Mouse (Mus musculus) limb, embryonic 14.5 days (tissue): ENCODE results near the gene Slc39a3. TPM values are rescaled to one million over a fixed set of nuclear protein-coding genes. Genes with fewer than 3 reads are reported as not detected.

ENCODE experiments used
- ATAC-seq: fragments of 200-750 bp; cut with Nextera tagmentation; 2 replicates; pipeline ENCODE4 v1.8.0; 2017; ENCODE audit warnings: low read depth, moderate number of reproducible peaks, moderate TSS enrichment; ENCODE audit not compliant: low FRiP score
- DNase-seq: peaks from one replicate; pipeline ENCODE4 v3.0.0-alpha.2; 2015; ENCODE audit warnings: low spot score
- H3K27ac ChIP-seq: fragments of 300-500 bp; sonication (generic); replicated peaks from 2 replicates; pipeline ENCODE4 v1.5.1; 2014; ENCODE audit warnings: low read depth, mild to moderate bottlenecking, low read length, moderate library complexity, mixed read lengths
- H3K27me3 ChIP-seq: fragments of 300-500 bp; sonication (generic); 2 replicates; pipeline ENCODE4 v1.6.1; 2014; ENCODE audit warnings: low read length, mixed read lengths; ENCODE audit not compliant: control insufficient read depth, insufficient read depth
- H3K36me3 ChIP-seq: fragments of 300-500 bp; sonication (generic); 2 replicates; pipeline ENCODE4 v1.6.1; 2014; ENCODE audit warnings: mild to moderate bottlenecking, low read length, moderate library complexity, mixed read lengths; ENCODE audit not compliant: control insufficient read depth, insufficient read depth
- H3K4me1 ChIP-seq: fragments of 300-500 bp; sonication (generic); 2 replicates; pipeline ENCODE4 v1.6.1; 2014; ENCODE audit warnings: antibody characterized with exemption, low read length, mixed read lengths; ENCODE audit not compliant: control insufficient read depth, insufficient read depth
- H3K4me2 ChIP-seq: fragments of 300-500 bp; sonication (generic); replicated peaks from 2 replicates; pipeline ENCODE4 v1.6.1; 2014; ENCODE audit warnings: low read depth, mild to moderate bottlenecking, low read length, moderate library complexity; ENCODE audit not compliant: severe bottlenecking
- H3K4me3 ChIP-seq: fragments of 300-500 bp; sonication (generic); replicated peaks from 2 replicates; pipeline ENCODE4 v1.5.1; 2014; ENCODE audit warnings: low read length
- H3K9ac ChIP-seq: fragments of 300-500 bp; sonication (generic); 2 replicates; pipeline ENCODE4 v1.6.1; 2014; ENCODE audit warnings: mild to moderate bottlenecking, low read depth, low read length, moderate library complexity; ENCODE audit not compliant: severe bottlenecking
- H3K9me3 ChIP-seq: fragments of 300-500 bp; sonication (generic); 2 replicates; pipeline ENCODE4 v1.6.1; 2016; ENCODE audit warnings: low read length; ENCODE audit not compliant: control insufficient read depth
- POLR2A ChIP-seq: fragments of 200-500 bp; IDR thresholded peaks from 2 replicates; pipeline ENCODE4 v1.8.0; 2012; ENCODE audit warnings: inconsistent platforms, mild to moderate bottlenecking, moderate library complexity, borderline replicate concordance; ENCODE audit not compliant: insufficient read depth, insufficient read length; ENCODE audit errors: extremely low read depth
- WGBS: fragments of 180-500 bp; shearing (Covaris S2); extraction: QIAGEN DNeasy Blood & Tissue Kit; methylation state at CpG from one replicate; pipeline ENCODE4 v1.1.7; 2014; 5-methylcytosine and 5-hydroxymethylcytosine counted together
- polyA plus RNA-seq, 2 experiments: library from polyadenylated mRNA; depleted of rRNA in 1 of 2; stranded (reverse) in 1 of 2; unstranded in 1 of 2; fragments of >200 nt; fragmentation: Nextera tagmentation in 1 of 2; extraction: Ambion mirVana in 1 of 2; gene quantifications; 2 replicates each; pipeline versions ENCODE4 v1.2.1 to v1.2.3; 2012 to 2014

Slc39a3 gene
- 25.9 and 33.0 TPM in 2 replicates for polyA plus RNA-seq (2012; rRNA removed)
- 12.8 and 14.8 TPM in 2 replicates for polyA plus RNA-seq (2014; fragmentation: Nextera tagmentation; extraction: Ambion mirVana)

- Histone ChIP-seq H3K27ac (no peak within 1 kb of the TSS), H3K4me3 (peak within 1 kb of the TSS; percentile 84), H3K4me2 (peak within 1 kb of the TSS; percentile 65), H3K9ac (peak within 1 kb of the TSS; percentile 65), H3K9me3 (no peaks in the 10 kb centered on the region), H3K27me3 (no peaks in the 10 kb centered on the region), H3K4me1 (no peaks in the 10 kb centered on the region), H3K36me3 (peaks cover 6% of the 10 kb centered on the region; the same call in 1 of the 2 replicates)
- under 1% methylated on average over 35 of the region's 35 CpGs for WGBS
- 0 out of 2 replicates have a peak, but pooled peaks have one; percentile 26 for TF ChIP-seq POLR2A
- ATAC-seq, result peak; percentile 99
- DNase-seq, result peak; percentile 100
Measured at GRCm38 (mm10) chr10:81036988-81037580, at the start of gene Slc39a3. TSS of gene Slc39a3 (minus strand) at chr10:81037426.

- Histone ChIP-seq H3K9ac (no peak overlapping the region), H3K27me3 (no peaks in the 10 kb centered on the region), H3K4me2 (no peak overlapping the region), H3K27ac (no peak overlapping the region), H3K4me3 (no peak overlapping the region), H3K9me3 (no peaks in the 10 kb centered on the region), H3K36me3 (peaks cover 5% of the 10 kb centered on the region; the same call in 1 of the 2 replicates), H3K4me1 (peaks cover 6% of the 10 kb centered on the region; the same call in 1 of the 2 replicates)
- ATAC-seq, result no peak
- TF ChIP-seq POLR2A, result no peak
- 38% methylated on average over 2 of the region's 2 CpGs for WGBS
- no peak for DNase-seq
Measured at GRCm38 (mm10) chr10:81087021-81087420, 49.8 kb upstream of the Slc39a3 start.

DNA sequence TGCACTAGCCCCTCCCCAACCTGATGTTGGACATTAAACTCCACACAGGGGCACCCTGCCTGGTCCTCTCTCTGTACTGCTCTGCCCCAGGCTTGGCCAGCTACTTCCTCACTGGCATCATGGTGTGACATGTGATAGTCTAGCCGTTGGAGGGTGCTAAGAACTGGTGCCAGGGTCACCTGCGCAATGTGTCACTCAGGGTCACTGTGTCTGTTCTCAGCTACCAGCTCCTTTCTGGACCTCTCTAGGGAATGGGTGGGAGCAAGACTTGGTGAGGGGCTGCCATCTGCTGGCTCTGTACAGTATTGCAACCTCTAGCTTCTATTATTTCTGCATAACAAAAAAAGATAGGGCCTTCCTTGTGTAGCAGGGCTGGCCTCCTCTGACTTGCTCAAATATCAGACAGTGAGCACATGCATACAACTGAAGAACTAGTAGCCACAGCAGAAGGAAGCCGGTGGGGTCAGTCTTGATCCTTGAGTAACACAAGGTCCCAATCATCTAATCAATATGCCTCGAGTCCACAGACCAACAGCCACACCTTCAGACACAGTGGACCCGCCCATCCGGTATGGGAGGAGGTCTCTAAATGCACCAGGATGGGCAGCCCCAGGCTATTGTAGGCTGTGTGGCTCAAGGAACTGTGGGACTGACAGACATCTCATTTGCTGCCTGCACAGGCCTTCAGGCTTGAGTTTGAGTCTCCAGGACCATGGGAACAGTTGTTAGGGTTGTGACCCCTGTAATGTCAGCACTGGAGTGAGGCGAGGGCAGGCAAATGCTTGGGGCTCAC lies 45.1 kb upstream of the Slc39a3 start:
- Histone ChIP-seq H3K27me3 (no peaks in the 10 kb centered on the region), H3K27ac (no peak overlapping the region), H3K4me1 (no peaks in the 10 kb centered on the region), H3K9ac (no peak overlapping the region), H3K4me3 (no peak overlapping the region), H3K4me2 (no peak overlapping the region), H3K36me3 (peaks cover 51% of the 10 kb centered on the region), H3K9me3 (no peaks in the 10 kb centered on the region)
- ATAC-seq (no peak), DNase-seq (peak; percentile 63)
- 77% methylated on average over 7 of the region's 7 CpGs for WGBS
- no peak for TF ChIP-seq POLR2A

DNA sequence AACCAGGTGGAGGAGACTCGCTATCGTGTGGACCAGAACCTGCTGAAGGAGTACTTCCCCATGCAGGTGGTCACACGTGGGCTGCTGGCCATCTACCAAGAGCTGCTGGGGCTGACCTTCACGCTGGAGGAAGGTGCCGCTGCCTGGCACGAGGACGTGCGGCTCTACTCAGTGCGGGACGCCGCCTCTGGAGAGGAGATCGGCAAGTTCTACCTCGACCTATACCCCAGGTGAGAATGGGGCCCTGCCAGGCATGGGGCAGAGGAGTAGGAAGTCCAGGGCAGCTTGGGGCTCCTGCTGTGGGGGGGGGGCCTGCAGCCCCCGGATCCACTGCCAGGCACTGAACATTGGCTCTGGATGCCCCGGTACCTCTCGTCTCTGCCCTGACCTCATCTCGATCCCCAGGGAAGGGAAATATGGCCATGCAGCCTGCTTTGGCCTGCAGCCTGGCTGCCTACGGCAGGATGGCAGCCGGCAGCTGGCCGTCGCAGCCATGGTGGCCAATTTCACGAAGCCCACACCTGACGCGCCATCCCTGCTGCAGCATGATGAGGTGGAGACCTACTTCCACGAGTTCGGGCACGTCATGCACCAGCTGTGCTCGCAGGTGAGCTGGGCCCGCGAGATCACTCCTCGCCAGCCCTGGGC lies 42.9 kb upstream of the Slc39a3 start:
- Histone ChIP-seq H3K27ac (no peak overlapping the region), H3K36me3 (peaks cover 68% of the 10 kb centered on the region), H3K9me3 (no peaks in the 10 kb centered on the region), H3K4me3 (no peak overlapping the region), H3K4me1 (no peaks in the 10 kb centered on the region), H3K9ac (no peak overlapping the region), H3K27me3 (no peaks in the 10 kb centered on the region), H3K4me2 (no peak overlapping the region)
- no peak for TF ChIP-seq POLR2A
- no peak for DNase-seq
- 88% methylated on average over 30 of the region's 31 CpGs for WGBS
- no peak for ATAC-seq

DNA sequence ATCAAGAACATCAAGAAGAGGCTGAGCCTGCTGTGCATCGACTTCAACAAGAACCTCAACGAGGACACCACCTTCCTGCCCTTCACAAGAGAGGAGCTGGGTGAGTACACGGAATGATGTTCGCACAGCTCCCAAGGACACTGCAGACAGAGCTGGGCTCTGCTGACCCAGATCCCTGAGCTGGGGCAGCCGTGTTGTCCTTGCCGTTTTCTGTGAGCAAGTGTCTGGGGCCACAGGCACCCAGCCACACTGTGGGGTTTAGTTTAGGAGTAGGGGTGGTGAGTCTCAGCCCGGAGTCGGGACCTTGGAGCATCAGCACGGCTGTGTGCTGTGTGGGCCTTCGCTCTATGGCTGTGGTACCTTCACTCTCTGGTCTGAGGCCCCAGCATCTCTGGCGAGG lies 40.7 kb upstream of the Slc39a3 start:
- DNase-seq (no peak), ATAC-seq (no peak)
- H3K27me3 ChIP-seq, result no peaks in the 10 kb centered on the region
- WGBS, result 89% methylated on average over 11 of the region's 11 CpGs
- peaks cover 89% of the 10 kb centered on the region for H3K36me3 ChIP-seq
- no peak overlapping the region for H3K9ac ChIP-seq
- no peaks in the 10 kb centered on the region for H3K4me1 ChIP-seq
- no peak overlapping the region for H3K27ac ChIP-seq
- no peak overlapping the region for H3K4me3 ChIP-seq
- no peak overlapping the region for H3K4me2 ChIP-seq
- no peaks in the 10 kb centered on the region for H3K9me3 ChIP-seq
- no peak for TF ChIP-seq POLR2A
